Mouse (Mus musculus) kidney, adult 9 months (tissue): Measurements from ENCODE around the gene Tmc8.
"Not testable (repeated sequence)": the region's sequence is repeated elsewhere in the genome, so short reads cannot be mapped to it uniquely, and the experiment has no call there.

Experiments
- DNase-seq: peaks from one replicate; pipeline ENCODE4 v3.0.0; 2022

Tmc8 gene

GRCm38 (mm10) chr11:117774925-117775324 is 7.0 kb upstream of the Tmc8 start:
- no peak for DNase-seq

GRCm38 (mm10) chr11:117775540-117775939 is 6.3 kb upstream of the Tmc8 start:
- no peak for DNase-seq

- DNase-seq = no peak
Measured at GRCm38 (mm10) chr11:117776085-117776792, 5.6 kb upstream of the Tmc8 start.

GRCm38 (mm10) chr11:117777111-117777510 is 4.8 kb upstream of the Tmc8 start:
- no peak for DNase-seq

- DNase-seq = peak; percentile 81
Measured at GRCm38 (mm10) chr11:117778031-117778430, 3.8 kb upstream of the Tmc8 start.

- DNase-seq = peak; percentile 65
Measured at GRCm38 (mm10) chr11:117778851-117779433, 2.9 kb upstream of the Tmc8 start.

- DNase-seq = peak; percentile 91
Measured at GRCm38 (mm10) chr11:117779434-117780198, 2.3 kb upstream of the Tmc8 start.

- no peak for DNase-seq
Measured at GRCm38 (mm10) chr11:117780199-117780515, 1.7 kb upstream of the Tmc8 start.

- DNase-seq = peak; percentile 97
Measured at GRCm38 (mm10) chr11:117780582-117781111, 1.2 kb upstream of the Tmc8 start.

- peak; percentile 89 for DNase-seq
Measured at GRCm38 (mm10) chr11:117781199-117781821, 566 bp upstream of the Tmc8 start.

GRCm38 (mm10) chr11:117782705-117783034 is 794 bp downstream of the Tmc8 start:
- DNase-seq = no peak

GRCm38 (mm10) chr11:117783089-117783488 is 1.2 kb downstream of the Tmc8 start:
- no peak for DNase-seq

- no peak for DNase-seq
Measured at GRCm38 (mm10) chr11:117783683-117784309, 1.9 kb downstream of the Tmc8 start.

GRCm38 (mm10) chr11:117786294-117786693 is 4.4 kb downstream of the Tmc8 start:
- peak; percentile 78 for DNase-seq

- not testable (repeated sequence) for DNase-seq
Measured at GRCm38 (mm10) chr11:117788481-117788880, 6.6 kb downstream of the Tmc8 start.

- peak; percentile 78 for DNase-seq
Measured at GRCm38 (mm10) chr11:117790286-117790685, 8.4 kb downstream of the Tmc8 start.

- peak; percentile 58 for DNase-seq
Measured at GRCm38 (mm10) chr11:117790703-117791440, 9.0 kb downstream of the Tmc8 start.

- DNase-seq = no peak
Measured at GRCm38 (mm10) chr11:117791441-117791761, 9.5 kb downstream of the Tmc8 start.

- DNase-seq = peak; percentile 91
Measured at GRCm38 (mm10) chr11:117792281-117792888, 10.5 kb downstream of the Tmc8 start.

- DNase-seq = no peak
Measured at GRCm38 (mm10) chr11:117794035-117794551, 12.2 kb downstream of the Tmc8 start.

- DNase-seq = no peak
Measured at GRCm38 (mm10) chr11:117796954-117797353, 15.1 kb downstream of the Tmc8 start.
